Mouse (Mus musculus) mouse embryonic stem cell (cell line): ENCODE results near the gene Lmx1b.

Source experiments
- in situ Hi-C, 2 experiments: fragments of 300-500 bp; cut with MboI; formaldehyde crosslinking; loops; 1 replicate in 1 of 2; 3 replicates in 1 of 2; pipeline ENCODE4 v1.14.3; 2019 to 2020; ENCODE audit warnings: low sequenced_read_pairs in 2 of 2, low pct_unique_long_range_greater_than_20kb in 1 of 2, mixed read lengths in 1 of 2; ENCODE audit not compliant: unreplicated experiment in 1 of 2

Lmx1b gene

GRCm38 (mm10) chr2:33646283-33646550, 5.9 kb upstream of the Lmx1b start:
- in situ Hi-C loops = loop anchor here in 1 of 2 experiments (25.0 kb wide), 1 partner anchor 2009 kb away; the partner anchor contains the start of gene Prdm12

GRCm38 (mm10) chr2:33645538-33646282, 5.4 kb upstream of the Lmx1b start:
- in situ Hi-C loops = loop anchor here in 1 of 2 experiments (25.0 kb wide), 1 partner anchor 2008 kb away; the partner anchor contains the start of gene Prdm12

- in situ Hi-C loops = loop anchor here in 1 of 2 experiments (25.0 kb wide), 1 partner anchor 2007 kb away; the partner anchor contains the start of gene Prdm12
Observed at GRCm38 (mm10) chr2:33643721-33644713, 3.7 kb upstream of the Lmx1b start.

- in situ Hi-C loops = loop anchor here in 1 of 2 experiments (25.0 kb wide), 1 partner anchor 2006 kb away; the partner anchor contains the start of gene Prdm12
Observed at GRCm38 (mm10) chr2:33642650-33643458, 2.5 kb upstream of the Lmx1b start.

- in situ Hi-C loops = loop anchor here in 1 of 2 experiments (25.0 kb wide), 1 partner anchor 2005 kb away; the partner anchor contains the start of gene Prdm12
Observed at GRCm38 (mm10) chr2:33641859-33642571, 1.7 kb upstream of the Lmx1b start.

GRCm38 (mm10) chr2:33640978-33641858, 907 bp upstream of the Lmx1b start:
- in situ Hi-C loops = loop anchor here in 1 of 2 experiments (25.0 kb wide), 1 partner anchor 2004 kb away; the partner anchor contains the start of gene Prdm12

GRCm38 (mm10) chr2:33639301-33640170, 775 bp downstream of the Lmx1b start:
- in situ Hi-C loops = loop anchor here in 1 of 2 experiments (25.0 kb wide), 1 partner anchor 2002 kb away; the partner anchor contains the start of gene Prdm12

GRCm38 (mm10) chr2:33638141-33638733, 2.1 kb downstream of the Lmx1b start:
- in situ Hi-C loops = loop anchor here in 1 of 2 experiments (25.0 kb wide), 1 partner anchor 2001 kb away; the partner anchor contains the start of gene Prdm12

- in situ Hi-C loops = loop anchor here in 1 of 2 experiments (25.0 kb wide), 1 partner anchor 2000 kb away; the partner anchor contains the start of gene Prdm12
Observed at GRCm38 (mm10) chr2:33637288-33637687, 3.0 kb downstream of the Lmx1b start.

GRCm38 (mm10) chr2:33636628-33637188, 3.6 kb downstream of the Lmx1b start:
- in situ Hi-C loops = loop anchor here in 1 of 2 experiments (25.0 kb wide), 1 partner anchor 1999 kb away; the partner anchor contains the start of gene Prdm12

GRCm38 (mm10) chr2:33636117-33636521, 4.2 kb downstream of the Lmx1b start:
- in situ Hi-C loops = loop anchor here in 1 of 2 experiments (25.0 kb wide), 1 partner anchor 1999 kb away; the partner anchor contains the start of gene Prdm12

- in situ Hi-C loops = loop anchor here in 1 of 2 experiments (25.0 kb wide), 1 partner anchor 1998 kb away; the partner anchor contains the start of gene Prdm12
Observed at GRCm38 (mm10) chr2:33635323-33636116, 4.8 kb downstream of the Lmx1b start.

GRCm38 (mm10) chr2:33634481-33635090, 5.7 kb downstream of the Lmx1b start:
- in situ Hi-C loops = loop anchor here in 1 of 2 experiments (25.0 kb wide), 1 partner anchor 1997 kb away; the partner anchor contains the start of gene Prdm12
